Mouse (Mus musculus): ENCODE results near the gene Chrdl2. TPM values are rescaled to one million over a fixed set of nuclear protein-coding genes. Genes with fewer than 3 reads are reported as not detected.

Gene Chrdl2
- polyA plus RNA-seq, 1 experiment = not detected

DNA sequence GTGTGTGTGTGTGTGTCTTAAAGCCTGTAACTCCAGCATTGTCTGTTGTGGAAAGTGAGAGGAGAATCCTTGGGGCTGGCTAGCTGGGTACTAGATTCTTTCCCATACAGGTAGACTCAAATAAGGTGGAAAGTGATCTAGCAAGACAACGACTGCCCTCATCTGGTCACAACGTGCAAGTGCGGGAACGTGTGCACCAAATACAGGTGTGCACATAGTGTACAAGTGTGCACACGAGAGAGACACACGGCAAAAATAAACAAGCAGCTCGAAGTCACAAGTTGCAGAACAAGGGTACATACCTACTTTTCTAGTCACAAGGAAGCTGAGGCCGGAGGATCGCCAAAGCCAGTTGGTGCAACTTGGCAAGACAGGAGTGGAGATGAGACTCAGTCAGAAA, 2.2 kb upstream of the Chrdl2 start:
- no peak for TF ChIP-seq CTCF (IDR thresholded peaks at IDR 0.05; ENCODE audit: insufficient read depth, low read depth, low read length)
- no peak for TF ChIP-seq POLR2A (IDR thresholded peaks at IDR 0.05; ENCODE audit: insufficient read depth, low read depth, low read length)
- 60% methylated on average over 9 of the region's 9 CpGs for WGBS
- Histone ChIP-seq H3K27ac (ENCODE audit: insufficient read depth, low read depth, low read length) (no peak overlapping the region), H3K4me1 (ENCODE audit: control insufficient read depth, insufficient read depth, low read length) (peaks cover 6% of the 10 kb centered on the region), H3K4me3 (ENCODE audit: insufficient read depth, low read depth, low read length) (no peak overlapping the region)

- Histone ChIP-seq H3K27ac (ENCODE audit: insufficient read depth, low read depth, low read length) (no peak overlapping the region), H3K4me1 (ENCODE audit: control insufficient read depth, insufficient read depth, low read length) (peaks cover 8% of the 10 kb centered on the region), H3K4me3 (ENCODE audit: insufficient read depth, low read depth, low read length) (no peak overlapping the region)
- WGBS = 4% methylated on average over 11 of the region's 11 CpGs
- TF ChIP-seq CTCF (IDR thresholded peaks at IDR 0.05; ENCODE audit: insufficient read depth, low read depth, low read length) = no peak
- no peak for TF ChIP-seq POLR2A (IDR thresholded peaks at IDR 0.05; ENCODE audit: insufficient read depth, low read depth, low read length)
These were observed 439 bp downstream of the Chrdl2 start for GRCm38 (mm10) chr7:100006411-100006810.

DNA sequence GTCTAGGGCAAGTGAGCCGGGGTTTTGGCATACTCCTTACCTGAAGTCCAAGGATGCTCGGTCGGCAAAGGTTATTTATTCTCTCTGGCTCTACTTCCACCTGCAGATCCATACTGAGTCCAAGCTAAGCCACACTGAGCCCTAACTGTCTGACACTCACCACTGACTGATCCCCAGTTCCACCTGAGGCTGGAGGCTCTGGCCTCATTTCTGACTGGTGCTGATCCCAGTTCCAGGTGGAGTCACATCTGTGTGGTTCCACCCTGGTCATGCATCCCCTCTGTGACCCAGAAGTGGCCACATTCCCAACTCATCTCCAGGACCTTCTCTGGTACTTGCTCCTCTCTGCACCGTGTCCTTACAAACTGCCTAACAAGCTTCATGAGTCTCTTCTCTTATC, 2.8 kb downstream of the Chrdl2 start:
- WGBS = 93% methylated on average over 4 of the region's 4 CpGs
- no peak overlapping the region for H3K27ac ChIP-seq (ENCODE audit: insufficient read depth, low read depth, low read length)
- TF ChIP-seq CTCF (IDR thresholded peaks at IDR 0.05; ENCODE audit: insufficient read depth, low read depth, low read length) = no peak
- TF ChIP-seq POLR2A (IDR thresholded peaks at IDR 0.05; ENCODE audit: insufficient read depth, low read depth, low read length) = no peak
- H3K4me3 ChIP-seq (ENCODE audit: insufficient read depth, low read depth, low read length) = no peak overlapping the region
- H3K4me1 ChIP-seq (ENCODE audit: control insufficient read depth, insufficient read depth, low read length) = peaks cover 8% of the 10 kb centered on the region

DNA sequence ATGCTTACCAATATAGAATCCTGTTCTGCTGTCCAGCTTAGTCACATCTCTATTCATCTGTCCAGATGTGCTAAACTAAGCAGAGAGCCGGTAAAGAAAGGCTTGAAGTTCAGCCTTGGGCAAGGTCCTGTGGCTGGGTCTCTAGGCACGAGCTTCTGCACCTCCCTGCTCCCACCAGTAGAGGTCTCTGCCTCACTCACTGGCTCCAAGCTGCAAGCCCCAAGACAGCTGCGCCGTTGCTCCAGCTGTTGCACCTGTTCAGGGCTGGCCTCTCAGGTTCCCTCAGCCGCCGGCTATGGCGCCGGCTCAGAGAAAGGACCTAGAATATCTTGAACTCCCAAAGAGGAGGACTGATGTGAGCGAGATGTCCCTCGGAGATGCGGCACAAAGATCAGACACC, 3.7 kb downstream of the Chrdl2 start:
- Histone ChIP-seq H3K27ac (ENCODE audit: insufficient read depth, low read depth, low read length) (no peak overlapping the region), H3K4me1 (ENCODE audit: control insufficient read depth, insufficient read depth, low read length) (peaks cover 8% of the 10 kb centered on the region), H3K4me3 (ENCODE audit: insufficient read depth, low read depth, low read length) (no peak overlapping the region)
- TF ChIP-seq CTCF (IDR thresholded peaks at IDR 0.05; ENCODE audit: insufficient read depth, low read depth, low read length) (peak; percentile 87), POLR2A (IDR thresholded peaks at IDR 0.05; ENCODE audit: insufficient read depth, low read depth, low read length) (no peak)
- 18% methylated on average over 11 of the region's 11 CpGs for WGBS

- WGBS = 84% methylated on average over 5 of the region's 5 CpGs
- Histone ChIP-seq H3K4me1 (ENCODE audit: control insufficient read depth, insufficient read depth, low read length) (peaks cover 5% of the 10 kb centered on the region), H3K4me3 (ENCODE audit: insufficient read depth, low read depth, low read length) (no peak overlapping the region), H3K27ac (ENCODE audit: insufficient read depth, low read depth, low read length) (no peak overlapping the region)
- TF ChIP-seq CTCF (IDR thresholded peaks at IDR 0.05; ENCODE audit: insufficient read depth, low read depth, low read length) = no peak
- TF ChIP-seq POLR2A (IDR thresholded peaks at IDR 0.05; ENCODE audit: insufficient read depth, low read depth, low read length) = no peak
These were observed 4.7 kb downstream of the Chrdl2 start for GRCm38 (mm10) chr7:100010711-100011110.

DNA sequence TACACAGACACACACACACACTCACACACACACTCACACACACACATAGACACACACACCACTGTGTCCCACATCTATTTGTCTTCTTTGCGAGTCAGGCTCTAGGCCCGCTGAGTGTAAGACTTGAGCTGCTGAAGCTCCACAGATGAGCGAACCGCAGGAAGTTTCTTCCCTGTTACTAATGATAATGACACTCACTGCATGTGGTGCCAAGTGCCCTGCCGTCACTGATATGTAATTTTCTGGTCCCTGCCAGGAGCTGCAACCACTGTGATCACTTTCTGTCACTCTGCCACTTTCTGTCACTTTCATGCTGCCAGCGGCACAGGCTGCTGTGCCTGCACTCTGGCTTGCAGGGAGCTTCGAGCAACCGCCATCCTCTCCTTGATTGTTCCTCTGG, 6.1 kb downstream of the Chrdl2 start:
- H3K27ac ChIP-seq (ENCODE audit: insufficient read depth, low read depth, low read length) = no peak overlapping the region
- 0 out of 2 replicates have a peak, but pooled peaks cover 2% of the 10 kb centered on the region for H3K4me1 ChIP-seq (ENCODE audit: control insufficient read depth, insufficient read depth, low read length)
- 43% methylated on average over 8 of the region's 8 CpGs for WGBS
- TF ChIP-seq CTCF (IDR thresholded peaks at IDR 0.05; ENCODE audit: insufficient read depth, low read depth, low read length) (no peak), POLR2A (IDR thresholded peaks at IDR 0.05; ENCODE audit: insufficient read depth, low read depth, low read length) (no peak)
- no peak overlapping the region for H3K4me3 ChIP-seq (ENCODE audit: insufficient read depth, low read depth, low read length)

DNA sequence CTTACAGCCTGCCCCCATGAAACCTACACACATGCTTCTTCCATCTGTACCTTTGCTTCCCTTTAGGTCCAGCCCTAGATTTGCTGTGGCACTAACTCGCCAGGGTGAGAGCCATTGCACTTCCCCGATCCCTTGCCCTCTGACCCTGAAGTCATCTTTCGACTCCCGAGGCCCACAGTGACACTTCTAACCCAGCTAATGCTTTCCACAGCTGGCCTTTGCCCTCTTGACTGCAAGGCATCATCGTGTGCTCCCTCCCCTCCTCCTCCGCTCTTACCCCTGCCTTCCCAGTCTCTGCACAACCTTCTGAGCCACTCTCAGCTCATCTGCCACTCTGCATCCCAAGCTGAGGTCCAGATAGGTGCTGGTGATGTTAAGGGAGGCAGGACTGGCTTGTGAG, 6.5 kb downstream of the Chrdl2 start:
- TF ChIP-seq POLR2A (IDR thresholded peaks at IDR 0.05; ENCODE audit: insufficient read depth, low read depth, low read length) (no peak), CTCF (IDR thresholded peaks at IDR 0.05; ENCODE audit: insufficient read depth, low read depth, low read length) (no peak)
- H3K4me3 ChIP-seq (ENCODE audit: insufficient read depth, low read depth, low read length) = no peak overlapping the region
- WGBS = 80% methylated on average over 6 of the region's 6 CpGs
- no peak overlapping the region for H3K27ac ChIP-seq (ENCODE audit: insufficient read depth, low read depth, low read length)
- 0 out of 2 replicates have a peak, but pooled peaks cover 2% of the 10 kb centered on the region for H3K4me1 ChIP-seq (ENCODE audit: control insufficient read depth, insufficient read depth, low read length)

DNA sequence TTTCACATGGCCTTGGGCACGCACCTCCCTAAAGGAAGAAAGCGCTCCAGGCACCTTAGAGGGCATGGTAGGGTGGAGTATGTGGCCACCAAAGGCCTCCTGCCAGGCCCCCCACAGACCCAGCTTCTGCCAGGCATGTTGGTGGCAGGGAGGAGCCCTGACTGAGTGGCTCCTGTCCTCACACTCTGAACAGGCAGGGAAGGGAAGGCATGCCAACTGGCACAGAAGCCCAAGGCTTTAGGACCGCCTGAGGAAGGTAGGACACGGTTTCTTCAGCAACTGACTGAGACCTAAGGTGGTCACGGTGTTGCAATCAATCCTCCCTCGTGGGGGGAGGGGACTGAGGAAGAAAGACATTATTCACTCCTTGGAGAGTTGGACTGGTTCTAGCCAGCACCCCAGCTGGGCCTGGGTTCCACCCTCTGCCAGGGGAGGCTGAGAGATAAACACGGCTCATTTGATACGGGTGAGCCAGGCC, 8.2 kb downstream of the Chrdl2 start:
- Histone ChIP-seq H3K27ac (ENCODE audit: insufficient read depth, low read depth, low read length) (no peak overlapping the region), H3K4me1 (ENCODE audit: control insufficient read depth, insufficient read depth, low read length) (0 out of 2 replicates have a peak, but pooled peaks cover 4% of the 10 kb centered on the region), H3K4me3 (ENCODE audit: insufficient read depth, low read depth, low read length) (no peak overlapping the region)
- no peak for TF ChIP-seq POLR2A (IDR thresholded peaks at IDR 0.05; ENCODE audit: insufficient read depth, low read depth, low read length)
- TF ChIP-seq CTCF (IDR thresholded peaks at IDR 0.05; ENCODE audit: insufficient read depth, low read depth, low read length) = no peak
- WGBS = 68% methylated on average over 8 of the region's 8 CpGs

DNA sequence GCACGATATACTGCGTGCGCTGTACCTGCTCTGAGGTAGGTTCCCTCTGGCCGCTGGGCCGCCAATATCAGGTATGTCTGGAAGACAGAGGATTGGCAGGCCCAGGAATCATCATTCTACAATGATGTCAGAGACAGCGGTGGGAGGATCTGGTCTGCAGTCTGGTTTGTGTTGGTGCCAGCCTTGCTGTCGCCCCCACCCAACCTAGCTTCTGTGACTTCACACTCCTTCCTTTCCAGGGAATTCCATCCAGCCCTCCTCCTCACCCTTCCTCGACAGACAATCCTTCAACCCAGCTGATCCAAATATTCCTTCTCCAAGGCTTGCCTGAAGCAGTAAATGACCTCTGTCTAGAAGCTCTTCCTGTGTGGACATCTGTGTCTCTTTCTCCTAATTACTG, 11.1 kb downstream of the Chrdl2 start:
- H3K27ac ChIP-seq (ENCODE audit: insufficient read depth, low read depth, low read length) = no peak overlapping the region
- 93% methylated on average over 8 of the region's 8 CpGs for WGBS
- H3K4me3 ChIP-seq (ENCODE audit: insufficient read depth, low read depth, low read length) = no peak overlapping the region
- no peak for TF ChIP-seq POLR2A (IDR thresholded peaks at IDR 0.05; ENCODE audit: insufficient read depth, low read depth, low read length)
- 0 out of 2 replicates have a peak, but pooled peaks cover 2% of the 10 kb centered on the region for H3K4me1 ChIP-seq (ENCODE audit: control insufficient read depth, insufficient read depth, low read length)

DNA sequence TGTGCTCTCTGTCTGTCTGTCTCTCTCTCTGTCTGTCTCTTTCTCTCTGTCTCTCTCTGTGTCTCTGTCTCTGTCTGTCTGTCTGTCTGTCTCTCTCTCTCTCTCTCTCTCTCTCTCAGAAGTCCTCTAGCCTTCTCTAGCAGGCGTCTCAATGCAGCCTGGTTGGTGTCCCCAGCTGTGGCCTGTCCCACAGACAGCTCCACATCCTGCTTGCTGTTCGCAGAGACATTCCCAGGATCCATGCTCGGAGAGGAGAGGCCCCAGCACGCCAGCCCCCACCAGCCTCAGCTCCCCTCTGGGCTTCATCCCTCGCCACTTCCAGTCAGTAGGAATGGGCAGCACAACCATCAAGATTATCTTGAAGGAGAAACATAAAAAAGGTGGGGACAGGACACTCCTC, 21.4 kb downstream of the Chrdl2 start:
- Histone ChIP-seq H3K27ac (ENCODE audit: insufficient read depth, low read depth, low read length) (no peak overlapping the region), H3K4me3 (ENCODE audit: insufficient read depth, low read depth, low read length) (no peak overlapping the region), H3K4me1 (ENCODE audit: control insufficient read depth, insufficient read depth, low read length) (no peaks in the 10 kb centered on the region)
- 88% methylated on average over 5 of the region's 5 CpGs for WGBS
- TF ChIP-seq POLR2A (IDR thresholded peaks at IDR 0.05; ENCODE audit: insufficient read depth, low read depth, low read length) (no peak), CTCF (IDR thresholded peaks at IDR 0.05; ENCODE audit: insufficient read depth, low read depth, low read length) (no peak)
